Mouse (Mus musculus): ENCODE data around the gene Ano7.
"Not testable (repeated sequence)": the region's sequence is repeated elsewhere in the genome, so short reads cannot be mapped to it uniquely, and the experiment has no call there.

Gene Ano7

DNA sequence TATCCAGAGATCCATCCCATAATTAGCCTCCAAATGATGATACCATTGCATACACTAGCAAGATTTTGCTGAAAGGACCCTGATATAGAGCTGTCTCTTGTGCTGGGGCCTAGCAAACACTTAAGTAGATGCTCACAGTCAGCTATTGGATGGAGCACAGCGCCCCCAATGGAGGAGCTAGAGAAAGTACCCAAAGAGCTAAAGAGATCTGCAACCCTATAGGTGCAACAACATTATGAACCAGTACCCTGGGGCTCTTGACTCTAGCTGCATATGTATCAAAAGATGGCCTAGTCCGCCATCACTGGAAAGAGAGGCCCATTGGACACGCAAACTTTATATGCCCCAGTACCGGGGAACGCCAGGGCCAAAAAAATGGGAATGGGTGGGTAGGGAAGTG, 76.4 kb downstream of the Ano7 start:
- not testable (repeated sequence) for DNase-seq (ENCODE audit: low spot score)

DNA sequence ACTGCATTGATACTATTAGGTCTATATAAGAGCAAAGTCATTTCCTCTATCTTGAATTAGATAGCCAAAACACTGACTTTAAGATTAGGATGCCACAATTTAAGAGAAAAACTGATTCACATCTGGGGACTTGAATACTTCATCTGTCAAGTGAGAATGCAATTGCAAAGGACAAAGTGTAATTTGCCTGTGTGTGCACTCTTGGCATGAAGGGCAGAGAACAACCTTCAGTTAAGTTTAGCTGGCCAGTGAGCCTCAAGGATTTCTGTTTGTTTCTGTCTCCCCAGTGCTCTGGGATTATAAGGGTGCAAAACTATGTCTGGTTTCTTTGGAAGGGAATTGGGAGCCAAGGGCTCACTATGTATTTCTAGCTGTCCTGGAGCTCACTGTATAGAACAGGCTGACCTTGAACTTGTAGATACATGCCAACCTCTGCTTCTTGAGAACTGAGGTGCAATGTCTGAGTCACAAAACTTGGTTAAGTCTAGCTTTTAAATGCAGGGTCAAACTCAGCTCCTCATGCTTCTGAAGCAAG, 80.1 kb downstream of the Ano7 start:
- no peak for DNase-seq (ENCODE audit: low spot score)

Measured in yolk sac, embryonic 10.5 days (tissue).